Mouse (Mus musculus) liver, embryonic 14.5 days (tissue): Measurements from ENCODE around the gene Ebf4. TPM values are rescaled to one million over a fixed set of nuclear protein-coding genes. Genes with fewer than 3 reads are reported as not detected.

Experiments used
- ATAC-seq: fragments of 200-750 bp; cut with Nextera tagmentation; 2 replicates; pipeline ENCODE4 v1.8.0; 2017; ENCODE audit warnings: moderate number of reproducible peaks, mild to moderate bottlenecking, moderate library complexity; ENCODE audit not compliant: insufficient read depth
- DNase-seq, 3 experiments: peaks; one replicate each; pipeline ENCODE4 v3.0.0-alpha.2; 2012 to 2013; ENCODE audit warnings: low read depth in 3 of 3, low spot score in 3 of 3
- H3K27ac ChIP-seq: fragments of 300-500 bp; sonication (generic); 2 replicates; pipeline ENCODE4 v1.5.1; 2014; ENCODE audit warnings: moderate library complexity, mild to moderate bottlenecking, control low read depth, inconsistent platforms
- H3K27me3 ChIP-seq: fragments of 300-500 bp; sonication (generic); 2 replicates; pipeline ENCODE4 v1.6.1; 2014; ENCODE audit warnings: mild to moderate bottlenecking, low read length, moderate library complexity; ENCODE audit not compliant: control insufficient read depth, insufficient read depth
- H3K36me3 ChIP-seq: fragments of 300-500 bp; sonication (generic); replicated peaks from 2 replicates; pipeline ENCODE4 v1.6.1; 2014; ENCODE audit warnings: low read depth; ENCODE audit not compliant: control insufficient read depth, insufficient read depth
- H3K4me1 ChIP-seq, 2 experiments: fragments of 200-500 bp in 1 of 2; fragments of 300-500 bp in 1 of 2; sonication (generic) in 1 of 2; replicated peaks; 2 replicates each; pipeline ENCODE4 v1.6.1; 2012 to 2014; ENCODE audit warnings: antibody characterized with exemption in 1 of 2, inconsistent platforms in 1 of 2, low read length in 1 of 2; ENCODE audit not compliant: control insufficient read depth in 2 of 2, insufficient read depth in 2 of 2
- H3K4me2 ChIP-seq: fragments of 300-500 bp; sonication (generic); 2 replicates; pipeline ENCODE4 v1.6.1; 2014; ENCODE audit warnings: low read depth, mild to moderate bottlenecking, control low read depth, moderate library complexity
- H3K4me3 ChIP-seq, 2 experiments: fragments of 200-500 bp in 1 of 2; fragments of 300-500 bp in 1 of 2; sonication (generic) in 1 of 2; 2 replicates each; pipeline ENCODE4 v1.5.1; 2012 to 2014; ENCODE audit warnings: low read depth in 2 of 2, low read length in 2 of 2, mild to moderate bottlenecking in 2 of 2, control low read depth in 1 of 2, inconsistent platforms in 1 of 2, moderate library complexity in 1 of 2; ENCODE audit not compliant: insufficient read depth in 1 of 2
- H3K9ac ChIP-seq: fragments of 300-500 bp; sonication (generic); replicated peaks from 2 replicates; pipeline ENCODE4 v1.6.1; 2014; ENCODE audit warnings: mild to moderate bottlenecking, control low read depth, moderate library complexity
- H3K9me3 ChIP-seq: fragments of 300-500 bp; sonication (generic); 2 replicates; pipeline ENCODE4 v1.6.1; 2016; ENCODE audit warnings: low read length, mixed read lengths; ENCODE audit not compliant: control insufficient read depth
- CTCF ChIP-seq: IDR thresholded peaks from 2 replicates; pipeline ENCODE4 v1.5.1; 2016; ENCODE audit warnings: antibody characterized with exemption, low read depth, control low read depth
- EP300 ChIP-seq: IDR thresholded peaks from 2 replicates; pipeline ENCODE4 v1.6.1; 2016; ENCODE audit warnings: antibody characterized with exemption, low read depth
- WGBS: fragments of 180-500 bp; shearing (Covaris S2); extraction: QIAGEN DNeasy Blood & Tissue Kit; methylation state at CpG from one replicate; pipeline ENCODE4 v1.1.7; 2014; ENCODE audit not compliant: insufficient replicate concordance; 5-methylcytosine and 5-hydroxymethylcytosine counted together
- polyA plus RNA-seq, 2 experiments: library from polyadenylated mRNA; depleted of rRNA in 1 of 2; stranded (reverse) in 1 of 2; unstranded in 1 of 2; fragments of >200 nt; fragmentation: Nextera tagmentation in 1 of 2; extraction: Ambion mirVana in 1 of 2; gene quantifications; 2 replicates each; pipeline versions ENCODE4 v1.2.1 to v1.2.3; 2012 to 2014

Gene Ebf4
- polyA plus RNA-seq, 2 experiments, result 0.32 TPM; not detected in 1

- H3K9me3 ChIP-seq, result no peaks in the 10 kb centered on the region
- no peak within 1 kb of the TSS for H3K9ac ChIP-seq
- no peaks in the 10 kb centered on the region for H3K36me3 ChIP-seq
- H3K27me3 ChIP-seq, result no peaks in the 10 kb centered on the region
- H3K4me1 ChIP-seq, result no peaks in the 10 kb centered on the region
- TF ChIP-seq EP300, result no peak
- no peak for TF ChIP-seq CTCF
- WGBS, result 62% methylated on average over 2 of the region's 2 CpGs
- ATAC-seq, result no peak
- DNase-seq, result no peak
- H3K27ac ChIP-seq, result no peak within 1 kb of the TSS
- H3K4me3 ChIP-seq, result no peak within 1 kb of the TSS
- H3K4me2 ChIP-seq, result no peak within 1 kb of the TSS
These were observed 111.2 kb downstream of the Ebf4 start, which contains the start of gene Tmem239 for GRCm38 (mm10) chr2:130406178-130406577. Tmem239 (plus strand) TSS chr2:130406478.

GRCm38 (mm10) chr2:130408194-130408593, 113.2 kb downstream of the Ebf4 start:
- no peaks in the 10 kb centered on the region for H3K36me3 ChIP-seq
- H3K4me2 ChIP-seq, result no peak overlapping the region
- H3K27ac ChIP-seq, result no peak overlapping the region
- DNase-seq (no peak), ATAC-seq (no peak)
- no peak overlapping the region for H3K4me3 ChIP-seq
- H3K9ac ChIP-seq, result no peak overlapping the region
- TF ChIP-seq CTCF (no peak), EP300 (no peak)
- no peaks in the 10 kb centered on the region for H3K27me3 ChIP-seq
- H3K9me3 ChIP-seq, result no peaks in the 10 kb centered on the region
- WGBS, result 28% methylated on average over 6 of the region's 6 CpGs
- H3K4me1 ChIP-seq, result no peaks in the 10 kb centered on the region

- ATAC-seq, result no peak
These were observed 116.9 kb downstream of the Ebf4 start for GRCm38 (mm10) chr2:130411558-130412495.

GRCm38 (mm10) chr2:130412775-130413174, 117.8 kb downstream of the Ebf4 start:
- Histone ChIP-seq H3K4me2 (no peak overlapping the region), H3K4me1 (no peaks in the 10 kb centered on the region), H3K27me3 (no peaks in the 10 kb centered on the region), H3K9ac (no peak overlapping the region), H3K36me3 (no peaks in the 10 kb centered on the region), H3K9me3 (no peaks in the 10 kb centered on the region), H3K27ac (no peak overlapping the region), H3K4me3 (no peak overlapping the region)
- DNase-seq (no peak), ATAC-seq (no peak)
- 58% methylated on average over 3 of the region's 3 CpGs for WGBS
- no peak for TF ChIP-seq CTCF
- TF ChIP-seq EP300, result no peak

More at GRCm38 (mm10) chr2:130411558-130412495, 116.9 kb downstream of the Ebf4 start:
- Histone ChIP-seq H3K9me3 (no peaks in the 10 kb centered on the region), H3K4me3 (no peak overlapping the region), H3K27ac (no peak overlapping the region), H3K36me3 (no peaks in the 10 kb centered on the region), H3K27me3 (no peaks in the 10 kb centered on the region), H3K4me1 (no peaks in the 10 kb centered on the region), H3K9ac (no peak overlapping the region), H3K4me2 (no peak overlapping the region)
- TF ChIP-seq EP300, result no peak
- peak; percentile 94 for TF ChIP-seq CTCF
- WGBS, result 27% methylated on average over 16 of the region's 16 CpGs
- DNase-seq, result peak in 2 of 3 experiments; percentile 20 to 31

- WGBS, result 59% methylated on average over 6 of the region's 6 CpGs
- H3K4me1 ChIP-seq, result no peaks in the 10 kb centered on the region
- H3K4me3 ChIP-seq, result no peak overlapping the region
- DNase-seq (no peak), ATAC-seq (no peak)
- no peak overlapping the region for H3K27ac ChIP-seq
- TF ChIP-seq CTCF (peak; percentile 38; the same call in 1 of the 2 replicates), EP300 (no peak)
- no peaks in the 10 kb centered on the region for H3K36me3 ChIP-seq
- H3K27me3 ChIP-seq, result no peaks in the 10 kb centered on the region
- no peak overlapping the region for H3K4me2 ChIP-seq
- H3K9me3 ChIP-seq, result no peaks in the 10 kb centered on the region
- no peak overlapping the region for H3K9ac ChIP-seq
These were observed 119.3 kb downstream of the Ebf4 start for GRCm38 (mm10) chr2:130414094-130414856.

Other genes with a start within 250 kb of the Ebf4 start
- gene Tgm6, start 182.8 kb upstream of the Ebf4 start, polyA plus RNA-seq (2012; rRNA removed), result 0.02 TPM in 1 of 2 replicates, not detected in the other
- gene Tgm6, start 182.8 kb upstream of the Ebf4 start, polyA plus RNA-seq (2014; fragmentation: Nextera tagmentation; extraction: Ambion mirVana), result not detected in 2 replicates
- 168 and 185 TPM in 2 replicates for gene Snrpb, start 115.8 kb upstream of the Ebf4 start, polyA plus RNA-seq (2012; rRNA removed)
- gene Snrpb, start 115.8 kb upstream of the Ebf4 start, polyA plus RNA-seq (2014; fragmentation: Nextera tagmentation; extraction: Ambion mirVana), result 292 and 318 TPM in 2 replicates
- not detected in 2 replicates for gene Tmc2, start 100.0 kb upstream of the Ebf4 start, polyA plus RNA-seq (2012; rRNA removed)
- gene Tmc2, start 100.0 kb upstream of the Ebf4 start, polyA plus RNA-seq (2014; fragmentation: Nextera tagmentation; extraction: Ambion mirVana), result not detected in 2 replicates
- gene Nop56, start 20.7 kb upstream of the Ebf4 start, polyA plus RNA-seq (2012; rRNA removed), result 109 and 201 TPM in 2 replicates
- 181 and 182 TPM in 2 replicates for gene Nop56, start 20.7 kb upstream of the Ebf4 start, polyA plus RNA-seq (2014; fragmentation: Nextera tagmentation; extraction: Ambion mirVana)
- gene Idh3b, start 10.6 kb upstream of the Ebf4 start, polyA plus RNA-seq (2012; rRNA removed), result 71.8 and 104 TPM in 2 replicates
- 95.1 and 105 TPM in 2 replicates for gene Idh3b, start 10.6 kb upstream of the Ebf4 start, polyA plus RNA-seq (2014; fragmentation: Nextera tagmentation; extraction: Ambion mirVana)
- gene Cpxm1, start 102.4 kb downstream of the Ebf4 start, polyA plus RNA-seq (2012; rRNA removed), result 1.3 and 2.3 TPM in 2 replicates
- gene Cpxm1, start 102.4 kb downstream of the Ebf4 start, polyA plus RNA-seq (2014; fragmentation: Nextera tagmentation; extraction: Ambion mirVana), result 1.5 and 1.9 TPM in 2 replicates
- not detected in 2 replicates for gene Gm28372, start 110.1 kb downstream of the Ebf4 start, polyA plus RNA-seq (2012; rRNA removed)
- not detected in 2 replicates for gene Gm28372, start 110.1 kb downstream of the Ebf4 start, polyA plus RNA-seq (2014; fragmentation: Nextera tagmentation; extraction: Ambion mirVana)
- not detected in 2 replicates for gene 1700020A23Rik, start 110.1 kb downstream of the Ebf4 start, polyA plus RNA-seq (2012; rRNA removed)
- gene 1700020A23Rik, start 110.1 kb downstream of the Ebf4 start, polyA plus RNA-seq (2014; fragmentation: Nextera tagmentation; extraction: Ambion mirVana), result not detected in 2 replicates
- gene Tmem239, start 111.3 kb downstream of the Ebf4 start, polyA plus RNA-seq (2012; rRNA removed), result not detected in 2 replicates
- gene Tmem239, start 111.3 kb downstream of the Ebf4 start, polyA plus RNA-seq (2014; fragmentation: Nextera tagmentation; extraction: Ambion mirVana), result not detected in 2 replicates
- 34.1 and 38.3 TPM in 2 replicates for gene Vps16, start 129.2 kb downstream of the Ebf4 start, polyA plus RNA-seq (2012; rRNA removed)
- gene Vps16, start 129.2 kb downstream of the Ebf4 start, polyA plus RNA-seq (2014; fragmentation: Nextera tagmentation; extraction: Ambion mirVana), result 26.8 and 31.3 TPM in 2 replicates
- gene Pced1a, start 129.5 kb downstream of the Ebf4 start, polyA plus RNA-seq (2012; rRNA removed), result 5.6 and 6.7 TPM in 2 replicates
- 2.1 and 3.3 TPM in 2 replicates for gene Pced1a, start 129.5 kb downstream of the Ebf4 start, polyA plus RNA-seq (2014; fragmentation: Nextera tagmentation; extraction: Ambion mirVana)
- gene Ptpra, start 155.1 kb downstream of the Ebf4 start, polyA plus RNA-seq (2012; rRNA removed), result 14.6 and 19.3 TPM in 2 replicates
- 29.6 and 33.6 TPM in 2 replicates for gene Ptpra, start 155.1 kb downstream of the Ebf4 start, polyA plus RNA-seq (2014; fragmentation: Nextera tagmentation; extraction: Ambion mirVana)